Mouse (Mus musculus): Measurements from ENCODE around the gene Txndc12. TPM values are rescaled to one million over a fixed set of nuclear protein-coding genes. Genes with fewer than 3 reads are reported as not detected.

The Txndc12 gene
- polyA plus RNA-seq (2015; fragmentation: Nextera tagmentation; extraction: Ambion mirVana): 107 and 122 TPM in 2 replicates

- ATAC-seq (replicated peaks; ENCODE audit: insufficient number of reproducible peaks, insufficient read depth, low FRiP score, low read depth): peak; percentile 78
- under 1% methylated on average over 34 of the region's 34 CpGs for WGBS
- Histone ChIP-seq H3K9ac (peak within 1 kb of the TSS; percentile 92), H3K4me3 (peak within 1 kb of the TSS; percentile 82), H3K4me2 (peak within 1 kb of the TSS; percentile 83), H3K27ac (peak within 1 kb of the TSS; percentile 100), H3K9me3 (replicated peaks) (no peaks in the 10 kb centered on the region), H3K4me1 (replicated peaks) (peaks cover 42% of the 10 kb centered on the region), H3K27me3 (no peaks in the 10 kb centered on the region), H3K36me3 (peaks cover 6% of the 10 kb centered on the region; the same call in 1 of the 2 replicates)
Observed at GRCm38 (mm10) chr4:108834115-108834970, at the start of gene Txndc12. Txndc12 (plus strand) TSS chr4:108834601.

GRCm38 (mm10) chr4:108789258-108789936, 45.0 kb upstream of the Txndc12 start:
- 55% methylated on average over 6 of the region's 6 CpGs for WGBS
- no peak overlapping the region for H3K4me2 ChIP-seq
- ATAC-seq (replicated peaks; ENCODE audit: insufficient number of reproducible peaks, insufficient read depth, low FRiP score, low read depth): no peak
- H3K27ac ChIP-seq: no peak overlapping the region
- no peaks in the 10 kb centered on the region for H3K27me3 ChIP-seq
- no peaks in the 10 kb centered on the region for H3K4me1 ChIP-seq (replicated peaks)
- no peaks in the 10 kb centered on the region for H3K36me3 ChIP-seq
- no peaks in the 10 kb centered on the region for H3K9me3 ChIP-seq (replicated peaks)
- H3K9ac ChIP-seq: no peak overlapping the region
- H3K4me3 ChIP-seq: no peak overlapping the region

GRCm38 (mm10) chr4:108790507-108790906, 43.9 kb upstream of the Txndc12 start:
- Histone ChIP-seq H3K4me3 (no peak overlapping the region), H3K27ac (no peak overlapping the region), H3K36me3 (no peaks in the 10 kb centered on the region), H3K27me3 (no peaks in the 10 kb centered on the region), H3K9ac (no peak overlapping the region), H3K4me2 (no peak overlapping the region), H3K4me1 (replicated peaks) (no peaks in the 10 kb centered on the region), H3K9me3 (replicated peaks) (no peaks in the 10 kb centered on the region)
- no peak for ATAC-seq (replicated peaks; ENCODE audit: insufficient number of reproducible peaks, insufficient read depth, low FRiP score, low read depth)
- WGBS: 55% methylated on average over 1 of the region's 1 CpGs

GRCm38 (mm10) chr4:108793941-108794340, 40.5 kb upstream of the Txndc12 start:
- WGBS: 50% methylated on average over 1 of the region's 1 CpGs

GRCm38 (mm10) chr4:108796701-108797100, 37.7 kb upstream of the Txndc12 start:
- H3K36me3 ChIP-seq: no peaks in the 10 kb centered on the region
- no peak overlapping the region for H3K4me3 ChIP-seq
- H3K27me3 ChIP-seq: no peaks in the 10 kb centered on the region
- no peaks in the 10 kb centered on the region for H3K9me3 ChIP-seq (replicated peaks)
- no peak overlapping the region for H3K27ac ChIP-seq
- no peak overlapping the region for H3K4me2 ChIP-seq
- ATAC-seq (replicated peaks; ENCODE audit: insufficient number of reproducible peaks, insufficient read depth, low FRiP score, low read depth): no peak
- H3K4me1 ChIP-seq (replicated peaks): peaks cover 9% of the 10 kb centered on the region
- 39% methylated on average over 4 of the region's 4 CpGs for WGBS
- no peak overlapping the region for H3K9ac ChIP-seq

More at GRCm38 (mm10) chr4:108793941-108794340, 40.5 kb upstream of the Txndc12 start:
- H3K36me3 ChIP-seq: no peaks in the 10 kb centered on the region
- H3K4me1 ChIP-seq (replicated peaks): peaks cover 9% of the 10 kb centered on the region
- no peak overlapping the region for H3K9ac ChIP-seq
- ATAC-seq (replicated peaks; ENCODE audit: insufficient number of reproducible peaks, insufficient read depth, low FRiP score, low read depth): no peak; the same call in 1 of the 2 replicates
- no peaks in the 10 kb centered on the region for H3K9me3 ChIP-seq (replicated peaks)
- H3K4me2 ChIP-seq: no peak overlapping the region
- H3K27me3 ChIP-seq: no peaks in the 10 kb centered on the region
- H3K4me3 ChIP-seq: no peak overlapping the region
- 0 out of 2 replicates have a peak overlapping the region, but pooled peaks have one; percentile 15 for H3K27ac ChIP-seq

- Histone ChIP-seq H3K4me3 (no peak overlapping the region), H3K9me3 (replicated peaks) (no peaks in the 10 kb centered on the region), H3K9ac (no peak overlapping the region), H3K4me1 (replicated peaks) (peaks cover 11% of the 10 kb centered on the region), H3K27ac (no peak overlapping the region), H3K36me3 (no peaks in the 10 kb centered on the region), H3K4me2 (no peak overlapping the region), H3K27me3 (no peaks in the 10 kb centered on the region)
- ATAC-seq (replicated peaks; ENCODE audit: insufficient number of reproducible peaks, insufficient read depth, low FRiP score, low read depth): no peak
- WGBS: 50% methylated on average over 2 of the region's 2 CpGs
Observed at GRCm38 (mm10) chr4:108798083-108798830, 36.1 kb upstream of the Txndc12 start.

GRCm38 (mm10) chr4:108803535-108803934, 30.9 kb upstream of the Txndc12 start:
- 85% methylated on average over 2 of the region's 2 CpGs for whole genome bisulfite sequencing
- Histone ChIP-seq H3K4me1 (replicated peaks) (0 out of 2 replicates have a peak, but pooled peaks cover 2% of the 10 kb centered on the region), H3K9me3 (replicated peaks) (no peaks in the 10 kb centered on the region), H3K27me3 (no peaks in the 10 kb centered on the region), H3K4me2 (no peak overlapping the region), H3K9ac (no peak overlapping the region), H3K4me3 (no peak overlapping the region), H3K36me3 (no peaks in the 10 kb centered on the region), H3K27ac (no peak overlapping the region)
- no peak for ATAC-seq (replicated peaks; ENCODE audit: insufficient number of reproducible peaks, insufficient read depth, low FRiP score, low read depth)

- Histone ChIP-seq H3K36me3 (peaks cover 9% of the 10 kb centered on the region; the same call in 1 of the 2 replicates), H3K4me2 (no peak overlapping the region), H3K9me3 (replicated peaks) (no peaks in the 10 kb centered on the region), H3K27ac (no peak overlapping the region), H3K9ac (no peak overlapping the region), H3K4me3 (no peak overlapping the region), H3K27me3 (no peaks in the 10 kb centered on the region), H3K4me1 (replicated peaks) (no peaks in the 10 kb centered on the region)
- WGBS: 62% methylated on average over 4 of the region's 4 CpGs
- ATAC-seq (replicated peaks; ENCODE audit: insufficient number of reproducible peaks, insufficient read depth, low FRiP score, low read depth): no peak
Observed at GRCm38 (mm10) chr4:108811142-108811541, 23.3 kb upstream of the Txndc12 start.

GRCm38 (mm10) chr4:108811550-108811949, 22.9 kb upstream of the Txndc12 start:
- H3K27me3 ChIP-seq: no peaks in the 10 kb centered on the region
- WGBS: 76% methylated on average over 6 of the region's 6 CpGs
- no peaks in the 10 kb centered on the region for H3K9me3 ChIP-seq (replicated peaks)
- H3K36me3 ChIP-seq: peaks cover 9% of the 10 kb centered on the region; the same call in 1 of the 2 replicates
- H3K9ac ChIP-seq: no peak overlapping the region
- no peak overlapping the region for H3K4me2 ChIP-seq
- no peaks in the 10 kb centered on the region for H3K4me1 ChIP-seq (replicated peaks)
- no peak overlapping the region for H3K27ac ChIP-seq
- no peak for ATAC-seq (replicated peaks; ENCODE audit: insufficient number of reproducible peaks, insufficient read depth, low FRiP score, low read depth)
- H3K4me3 ChIP-seq: no peak overlapping the region

- no peaks in the 10 kb centered on the region for H3K27me3 ChIP-seq
- no peaks in the 10 kb centered on the region for H3K9me3 ChIP-seq (replicated peaks)
- H3K4me1 ChIP-seq (replicated peaks): no peaks in the 10 kb centered on the region
- no peak overlapping the region for H3K9ac ChIP-seq
- no peak overlapping the region for H3K4me3 ChIP-seq
- H3K4me2 ChIP-seq: no peak overlapping the region
- no peak for ATAC-seq (replicated peaks; ENCODE audit: insufficient number of reproducible peaks, insufficient read depth, low FRiP score, low read depth)
- 90% methylated on average over 3 of the region's 3 CpGs for WGBS
- H3K36me3 ChIP-seq: peaks cover 59% of the 10 kb centered on the region
- no peak overlapping the region for H3K27ac ChIP-seq
Observed at GRCm38 (mm10) chr4:108825677-108826076, 8.7 kb upstream of the Txndc12 start.

GRCm38 (mm10) chr4:108826096-108826495, 8.3 kb upstream of the Txndc12 start:
- Histone ChIP-seq H3K4me2 (no peak overlapping the region), H3K36me3 (peaks cover 58% of the 10 kb centered on the region), H3K4me1 (replicated peaks) (no peaks in the 10 kb centered on the region), H3K9me3 (replicated peaks) (no peaks in the 10 kb centered on the region), H3K27me3 (no peaks in the 10 kb centered on the region), H3K4me3 (no peak overlapping the region), H3K27ac (no peak overlapping the region), H3K9ac (no peak overlapping the region)
- WGBS: 80% methylated on average over 1 of the region's 1 CpGs
- no peak for ATAC-seq (replicated peaks; ENCODE audit: insufficient number of reproducible peaks, insufficient read depth, low FRiP score, low read depth)
